Mouse (Mus musculus) spleen, adult 2 months (tissue): ENCODE results near the gene Cdk5rap1.

Source experiments
- CTCF ChIP-seq: fragments of 200-500 bp; IDR thresholded peaks from 2 replicates; pipeline ENCODE4 v1.5.1; 2011; ENCODE audit warnings: mild to moderate bottlenecking, inconsistent platforms; ENCODE audit not compliant: insufficient read depth, insufficient read length, insufficient replicate concordance; ENCODE audit errors: extremely low read depth
- POLR2A ChIP-seq: fragments of 200-500 bp; IDR thresholded peaks from 2 replicates; pipeline ENCODE4 v1.6.1; 2011; ENCODE audit warnings: low read depth, low read length, inconsistent platforms

DNA sequence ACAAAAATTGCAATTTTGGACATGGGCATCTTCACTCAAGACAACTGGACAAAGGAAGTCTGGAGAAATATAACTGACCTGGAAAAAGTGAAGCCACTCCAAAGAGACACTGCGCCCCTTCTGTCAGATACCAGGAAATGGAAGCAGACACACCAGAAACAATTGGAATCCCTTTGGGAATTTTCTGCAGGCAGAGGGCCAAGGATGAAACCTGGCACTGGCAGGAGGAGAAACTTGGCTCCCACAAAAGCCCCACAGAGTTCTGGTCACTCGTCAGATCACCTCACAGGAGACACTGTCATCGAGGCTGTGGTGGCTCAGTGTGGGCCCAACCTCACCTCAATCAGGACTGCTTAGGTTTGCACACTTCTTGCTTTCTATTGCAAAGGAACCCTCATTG lies 21.8 kb upstream of the Cdk5rap1 start:
- TF ChIP-seq CTCF (no peak), POLR2A (no peak)
